Mouse (Mus musculus) kidney, embryonic 16.5 days (tissue): ENCODE results near the gene Prox1. TPM values are rescaled to one million over a fixed set of nuclear protein-coding genes. Genes with fewer than 3 reads are reported as not detected.

Experiments used
- ATAC-seq: fragments of 200-750 bp; cut with Nextera tagmentation; 2 replicates; pipeline ENCODE4 v1.8.0; 2017; ENCODE audit warnings: moderate TSS enrichment; ENCODE audit not compliant: low FRiP score, low TSS enrichment
- H3K27ac ChIP-seq: fragments of 300-500 bp; sonication (generic); 2 replicates; pipeline ENCODE4 v1.5.1; 2014; ENCODE audit warnings: low read length
- H3K27me3 ChIP-seq: fragments of 300-500 bp; sonication (generic); 2 replicates; pipeline ENCODE4 v1.6.1; 2014; ENCODE audit warnings: low read length, control low read depth, mixed read lengths; ENCODE audit not compliant: insufficient read depth
- H3K36me3 ChIP-seq: fragments of 300-500 bp; sonication (generic); 2 replicates; pipeline ENCODE4 v1.6.1; 2014; ENCODE audit warnings: low read length, control low read depth, mixed read lengths; ENCODE audit not compliant: insufficient read depth
- H3K4me1 ChIP-seq: fragments of 300-500 bp; sonication (generic); 2 replicates; pipeline ENCODE4 v1.6.1; 2014; ENCODE audit warnings: low read length, control low read depth, mixed read lengths; ENCODE audit not compliant: insufficient read depth
- H3K4me2 ChIP-seq: fragments of 300-500 bp; sonication (generic); replicated peaks from 2 replicates; pipeline ENCODE4 v1.6.1; 2014; ENCODE audit warnings: low read depth, low read length
- H3K4me3 ChIP-seq: fragments of 300-500 bp; sonication (generic); 2 replicates; pipeline ENCODE4 v1.5.1; 2014; ENCODE audit warnings: mild to moderate bottlenecking, low read length
- H3K9ac ChIP-seq: fragments of 300-500 bp; sonication (generic); replicated peaks from 2 replicates; pipeline ENCODE4 v1.6.1; 2014; ENCODE audit warnings: low read length
- H3K9me3 ChIP-seq: fragments of 300-500 bp; sonication (generic); 2 replicates; pipeline ENCODE4 v1.6.1; 2016; ENCODE audit warnings: low read length, control low read depth
- WGBS: fragments of 180-500 bp; shearing (Covaris S2); extraction: QIAGEN DNeasy Blood & Tissue Kit; methylation state at CpG from one replicate; pipeline ENCODE4 v1.1.7; 2014; 5-methylcytosine and 5-hydroxymethylcytosine counted together
- polyA plus RNA-seq: library from polyadenylated mRNA; unstranded; fragments of >200 nt; fragmentation: Nextera tagmentation; extraction: Ambion mirVana; gene quantifications from 2 replicates; pipeline ENCODE4 v1.2.1, GENCODE M21; 2015

Gene Prox1
- polyA plus RNA-seq: 0.89 and 1.3 TPM in 2 replicates

DNA sequence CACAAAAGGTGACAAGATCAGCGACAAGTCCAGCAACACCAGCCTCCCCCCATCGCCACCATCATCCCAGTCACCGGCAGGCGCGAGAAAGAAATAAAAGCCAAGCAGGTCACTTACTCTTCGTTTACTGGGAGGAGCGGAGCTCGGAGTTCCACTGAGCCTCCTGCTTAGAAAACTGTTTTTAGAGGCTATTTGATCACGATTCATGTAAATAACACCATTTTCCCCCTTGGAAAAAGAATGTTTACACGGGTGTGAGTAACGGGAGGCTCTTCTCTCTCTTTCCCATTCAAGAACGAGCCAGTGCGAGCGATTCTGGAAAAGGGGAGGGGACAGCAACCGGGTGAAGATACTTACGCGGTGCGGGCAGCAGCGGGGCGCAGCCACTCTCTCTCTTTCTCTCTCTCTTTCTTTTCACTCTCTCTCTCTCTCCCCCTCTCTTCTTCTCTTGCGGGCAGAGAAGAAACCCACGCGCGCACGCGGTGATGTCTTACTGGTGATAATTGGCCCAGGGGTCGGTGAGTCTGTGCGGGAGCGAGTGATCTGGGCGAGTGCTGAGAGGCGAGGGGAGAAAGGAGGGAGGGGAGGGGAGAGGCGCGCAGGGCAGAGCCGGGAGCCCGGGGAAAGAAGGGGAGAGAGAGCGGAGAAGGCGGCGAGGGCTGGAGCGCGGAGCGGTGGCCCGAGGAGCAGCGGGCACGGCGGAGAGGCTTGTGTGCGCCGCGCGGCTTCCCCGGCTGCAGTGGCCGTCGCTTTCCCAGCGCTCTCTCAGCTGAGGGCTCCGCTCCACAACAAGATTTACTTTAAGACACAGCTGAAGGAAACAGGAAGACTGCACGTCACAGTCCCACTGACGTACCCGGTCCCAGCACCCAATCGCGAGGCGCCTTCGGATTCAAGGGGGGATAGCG, at the start of gene Prox1:
TSS of gene Prox1 (minus strand) at position 804 of the 908 bp plus-strand sequence.
- ATAC-seq: peak; percentile 84
- peaks cover 67% of the 10 kb centered on the region for H3K27me3 ChIP-seq
- H3K27ac ChIP-seq: peak within 1 kb of the TSS; percentile 63; the same call in 1 of the 2 replicates
- peaks cover 39% of the 10 kb centered on the region for H3K4me1 ChIP-seq
- peak within 1 kb of the TSS; percentile 66 for H3K9ac ChIP-seq
- H3K9me3 ChIP-seq: no peaks in the 10 kb centered on the region
- peak within 1 kb of the TSS; percentile 52 for H3K4me3 ChIP-seq
- H3K4me2 ChIP-seq: peak within 1 kb of the TSS; percentile 97
- under 1% methylated on average over 59 of the region's 62 CpGs for WGBS
- no peaks in the 10 kb centered on the region for H3K36me3 ChIP-seq

DNA sequence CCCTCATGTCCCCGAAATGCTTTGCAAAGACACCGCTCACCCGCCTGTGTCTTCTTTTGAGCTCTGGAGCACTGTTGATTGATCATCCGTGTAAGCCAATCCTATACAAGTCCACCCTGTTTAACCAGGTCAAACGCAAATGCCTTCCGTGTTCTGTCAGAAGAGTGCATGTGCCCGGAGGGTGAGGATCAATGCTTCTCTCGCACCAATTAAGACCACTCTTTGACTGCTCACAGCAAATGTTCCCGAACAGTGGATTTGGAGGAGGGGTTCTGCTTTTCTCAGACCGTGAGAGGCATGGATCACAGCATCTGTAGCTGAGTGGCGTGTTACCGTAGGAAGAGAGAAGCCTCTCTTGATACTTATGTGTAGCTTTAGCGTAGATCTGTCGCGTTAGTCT, 46.1 kb upstream of the Prox1 start:
- WGBS: 63% methylated on average over 15 of the region's 15 CpGs

DNA sequence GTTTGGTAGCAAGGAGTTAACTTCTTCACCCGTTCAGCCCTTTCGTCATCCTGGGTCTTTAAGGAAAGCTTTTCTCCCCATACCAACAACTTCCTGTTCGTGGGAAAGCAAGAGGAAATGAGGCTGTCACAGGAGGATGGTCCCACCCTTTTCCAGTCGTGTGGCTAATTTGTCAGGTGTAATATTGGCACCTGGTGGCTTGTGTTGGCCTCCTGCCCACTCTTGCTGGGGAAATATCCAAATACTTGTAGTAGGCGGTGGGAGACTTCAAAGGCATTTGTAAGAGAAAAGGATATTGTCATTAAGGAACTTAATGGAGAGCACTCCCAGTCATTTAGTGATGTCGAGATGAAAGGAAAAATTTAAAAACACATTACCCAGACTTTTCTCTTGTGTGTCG, 44.1 kb upstream of the Prox1 start:
- no peak overlapping the region for H3K27ac ChIP-seq
- H3K9ac ChIP-seq: no peak overlapping the region
- no peaks in the 10 kb centered on the region for H3K9me3 ChIP-seq
- no peaks in the 10 kb centered on the region for H3K27me3 ChIP-seq
- ATAC-seq: no peak
- WGBS: 47% methylated on average over 7 of the region's 7 CpGs
- H3K4me1 ChIP-seq: no peaks in the 10 kb centered on the region
- no peaks in the 10 kb centered on the region for H3K36me3 ChIP-seq
- H3K4me3 ChIP-seq: no peak overlapping the region
- no peak overlapping the region for H3K4me2 ChIP-seq

More for the DNA sequence above, 46.1 kb upstream of the Prox1 start:
- no peak overlapping the region for H3K27ac ChIP-seq
- no peak overlapping the region for H3K4me3 ChIP-seq
- ATAC-seq: no peak
- H3K9me3 ChIP-seq: no peaks in the 10 kb centered on the region
- no peaks in the 10 kb centered on the region for H3K36me3 ChIP-seq
- H3K4me2 ChIP-seq: no peak overlapping the region
- no peaks in the 10 kb centered on the region for H3K27me3 ChIP-seq
- H3K9ac ChIP-seq: no peak overlapping the region
- H3K4me1 ChIP-seq: no peaks in the 10 kb centered on the region

DNA sequence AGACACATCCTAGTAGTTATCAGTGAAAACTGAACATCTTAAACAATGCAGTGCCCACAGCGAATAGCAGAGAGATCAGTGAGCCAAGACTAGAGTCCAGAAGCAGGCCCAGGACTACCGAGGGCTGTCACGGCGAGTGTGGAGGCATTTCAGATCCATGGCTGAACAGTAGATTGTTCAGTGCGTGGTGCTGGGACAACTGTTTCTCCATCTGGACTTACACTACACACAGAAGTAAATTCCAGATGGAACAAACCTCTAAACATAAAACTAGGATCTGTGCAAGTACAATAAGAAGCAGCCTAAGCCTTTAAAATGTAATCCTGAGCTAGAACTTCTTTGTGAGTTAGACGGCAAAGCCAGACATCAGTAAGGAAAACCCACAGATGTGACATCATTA, 42.7 kb upstream of the Prox1 start:
- H3K27ac ChIP-seq: no peak overlapping the region
- no peak overlapping the region for H3K4me3 ChIP-seq
- no peaks in the 10 kb centered on the region for H3K9me3 ChIP-seq
- no peaks in the 10 kb centered on the region for H3K36me3 ChIP-seq
- no peak overlapping the region for H3K4me2 ChIP-seq
- H3K9ac ChIP-seq: no peak overlapping the region
- 92% methylated on average over 6 of the region's 6 CpGs for WGBS
- no peaks in the 10 kb centered on the region for H3K4me1 ChIP-seq
- H3K27me3 ChIP-seq: no peaks in the 10 kb centered on the region
- no peak for ATAC-seq

DNA sequence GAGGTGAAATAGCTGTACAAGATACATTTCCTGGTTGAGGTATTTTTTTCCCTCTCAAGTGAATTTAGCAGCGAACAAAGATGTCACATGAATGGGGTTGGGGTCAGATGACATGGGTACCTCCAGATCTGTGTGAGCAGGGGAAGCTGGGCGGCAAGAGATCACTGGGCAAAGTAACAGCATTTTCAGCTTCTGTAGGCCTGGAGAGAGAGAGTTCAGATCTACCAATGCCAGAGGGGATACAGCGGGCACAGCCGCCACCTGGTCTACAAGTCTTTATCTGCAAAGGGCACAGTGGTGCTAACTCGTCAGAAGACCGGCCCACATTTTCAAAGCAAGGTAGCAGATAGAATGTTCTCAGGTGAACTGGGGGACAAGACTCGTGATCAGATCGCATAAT, 36.7 kb upstream of the Prox1 start:
- Histone ChIP-seq H3K4me2 (no peak overlapping the region), H3K27ac (no peak overlapping the region), H3K4me3 (no peak overlapping the region), H3K9me3 (no peaks in the 10 kb centered on the region), H3K36me3 (no peaks in the 10 kb centered on the region), H3K27me3 (no peaks in the 10 kb centered on the region), H3K9ac (no peak overlapping the region), H3K4me1 (no peaks in the 10 kb centered on the region)
- 88% methylated on average over 8 of the region's 8 CpGs for WGBS
- ATAC-seq: no peak

DNA sequence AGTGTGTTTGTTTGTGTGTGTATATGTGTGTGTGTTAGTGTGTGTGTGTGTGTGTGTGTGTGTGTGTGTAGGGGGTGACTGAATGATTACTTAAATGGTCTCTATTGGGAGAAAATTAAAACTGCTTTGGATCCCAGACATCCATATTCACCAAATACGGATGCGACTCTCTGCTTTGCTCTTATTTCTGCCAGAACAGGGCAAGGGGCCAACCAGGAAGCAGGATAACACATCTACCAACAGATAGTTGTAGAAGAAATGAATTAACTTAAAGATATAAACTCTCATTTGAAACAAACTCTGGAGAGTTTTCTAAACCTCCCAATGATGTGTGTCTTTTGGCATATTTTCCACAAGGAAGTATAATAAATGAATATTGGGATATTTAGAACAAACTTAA, 35.2 kb upstream of the Prox1 start:
- H3K4me3 ChIP-seq: no peak overlapping the region
- H3K36me3 ChIP-seq: no peaks in the 10 kb centered on the region
- H3K9me3 ChIP-seq: no peaks in the 10 kb centered on the region
- H3K27ac ChIP-seq: no peak overlapping the region
- no peak for ATAC-seq
- H3K9ac ChIP-seq: no peak overlapping the region
- no peaks in the 10 kb centered on the region for H3K4me1 ChIP-seq
- WGBS: 89% methylated on average over 2 of the region's 2 CpGs
- no peak overlapping the region for H3K4me2 ChIP-seq
- H3K27me3 ChIP-seq: no peaks in the 10 kb centered on the region

DNA sequence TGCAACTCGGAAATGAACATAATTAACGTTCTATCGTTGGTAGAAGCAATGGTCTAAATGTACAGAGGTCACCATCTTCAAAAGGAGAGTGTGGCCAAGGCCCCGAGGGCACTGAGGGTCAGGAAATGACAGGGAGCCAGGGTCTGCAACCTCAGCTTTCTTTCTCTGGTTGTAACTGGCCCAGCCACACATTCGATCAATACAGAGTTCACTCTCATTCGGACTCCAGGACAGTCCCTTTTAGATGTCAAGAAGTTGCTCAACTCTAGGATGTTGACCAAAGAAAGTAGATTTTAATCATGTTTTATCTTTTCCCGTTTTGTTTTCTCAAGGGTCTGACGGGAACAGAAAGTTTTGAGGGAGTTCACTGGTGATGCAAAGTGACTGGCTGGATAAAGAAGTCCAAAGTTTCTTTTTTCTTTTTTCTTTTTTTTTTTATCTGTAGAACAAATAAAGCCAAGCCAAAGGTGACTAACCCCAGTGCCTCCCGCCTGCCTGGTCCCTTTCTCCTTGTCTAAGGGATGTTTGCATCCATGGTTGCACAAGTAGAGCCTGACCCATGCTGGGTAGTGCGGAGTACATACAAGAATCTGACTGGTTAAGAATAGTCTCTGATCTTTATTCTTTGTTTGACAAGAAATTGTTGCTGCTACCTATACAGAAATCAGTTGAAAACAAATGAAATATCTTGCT, 34.0 kb upstream of the Prox1 start:
- no peaks in the 10 kb centered on the region for H3K27me3 ChIP-seq
- ATAC-seq: no peak
- no peak overlapping the region for H3K4me3 ChIP-seq
- no peaks in the 10 kb centered on the region for H3K36me3 ChIP-seq
- no peaks in the 10 kb centered on the region for H3K4me1 ChIP-seq
- WGBS: 55% methylated on average over 10 of the region's 10 CpGs
- H3K27ac ChIP-seq: no peak overlapping the region
- no peak overlapping the region for H3K9ac ChIP-seq
- H3K4me2 ChIP-seq: no peak overlapping the region
- no peaks in the 10 kb centered on the region for H3K9me3 ChIP-seq

DNA sequence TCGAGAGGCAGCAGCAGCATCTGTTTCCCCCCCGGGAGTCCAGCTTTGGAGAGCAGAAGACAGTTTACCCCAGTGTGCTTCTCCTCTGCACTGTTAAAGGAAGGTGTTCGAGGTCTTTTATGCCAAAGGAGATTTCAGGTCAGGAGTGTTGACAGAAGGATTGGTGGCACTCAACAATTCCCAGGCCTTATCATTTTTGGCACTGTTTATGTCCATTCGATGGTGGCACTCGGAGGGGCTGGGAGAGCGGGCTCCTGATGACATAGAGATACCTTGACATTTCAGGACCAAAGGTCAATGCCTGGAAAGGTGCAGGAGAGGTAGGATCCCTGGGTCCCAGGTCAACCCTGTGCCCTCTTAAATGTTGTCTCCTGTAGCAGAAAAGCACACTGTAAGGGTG, 31.2 kb upstream of the Prox1 start:
- 86% methylated on average over 6 of the region's 6 CpGs for WGBS
- no peaks in the 10 kb centered on the region for H3K9me3 ChIP-seq
- H3K9ac ChIP-seq: no peak overlapping the region
- ATAC-seq: no peak
- no peak overlapping the region for H3K27ac ChIP-seq
- no peak overlapping the region for H3K4me2 ChIP-seq
- no peaks in the 10 kb centered on the region for H3K36me3 ChIP-seq
- no peak overlapping the region for H3K4me3 ChIP-seq
- no peaks in the 10 kb centered on the region for H3K27me3 ChIP-seq
- no peaks in the 10 kb centered on the region for H3K4me1 ChIP-seq

DNA sequence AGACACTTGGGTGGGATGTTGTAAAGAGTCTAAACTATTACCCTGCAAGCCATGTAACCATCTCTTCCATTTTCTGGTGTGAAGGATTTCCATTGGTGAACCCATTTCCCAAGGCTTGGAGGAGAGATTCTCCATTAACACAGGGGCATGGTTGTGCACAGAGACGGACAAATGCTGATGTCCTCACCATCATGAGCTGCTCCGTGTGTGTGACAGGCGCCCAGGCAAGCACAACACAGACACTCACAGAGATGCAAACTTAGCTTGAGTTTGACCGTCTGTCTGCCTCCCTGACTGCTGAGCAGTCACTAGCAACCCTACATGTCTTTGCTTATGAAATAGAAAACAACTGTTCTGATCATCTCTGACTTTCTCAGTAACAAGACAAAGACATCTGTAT, 30.5 kb upstream of the Prox1 start:
- Histone ChIP-seq H3K4me3 (no peak overlapping the region), H3K9ac (no peak overlapping the region), H3K9me3 (no peaks in the 10 kb centered on the region), H3K27me3 (no peaks in the 10 kb centered on the region), H3K27ac (no peak overlapping the region), H3K36me3 (no peaks in the 10 kb centered on the region), H3K4me1 (no peaks in the 10 kb centered on the region), H3K4me2 (no peak overlapping the region)
- WGBS: 90% methylated on average over 4 of the region's 4 CpGs
- ATAC-seq: no peak

DNA sequence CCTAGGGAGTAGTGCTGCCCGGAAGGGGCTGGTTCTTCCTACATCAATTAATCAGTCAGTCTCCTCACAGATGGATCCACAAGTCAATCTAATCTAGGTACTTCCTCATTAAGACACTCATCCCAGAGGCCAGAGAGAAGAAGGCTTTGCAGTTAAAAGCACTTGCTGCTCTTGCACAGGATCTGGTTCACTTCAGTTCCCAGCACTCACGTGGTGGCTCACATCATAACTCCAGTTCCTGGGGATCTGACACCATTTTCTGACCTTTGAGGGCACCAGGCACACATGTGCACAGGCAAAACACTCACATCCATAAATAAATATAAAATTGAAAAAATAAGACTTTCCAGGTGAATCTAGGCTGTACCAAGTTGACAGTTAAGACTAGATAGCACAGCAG, 27.7 kb upstream of the Prox1 start:
- Histone ChIP-seq H3K27ac (no peak overlapping the region), H3K4me3 (no peak overlapping the region), H3K27me3 (no peaks in the 10 kb centered on the region), H3K4me2 (no peak overlapping the region), H3K4me1 (no peaks in the 10 kb centered on the region), H3K9ac (no peak overlapping the region), H3K36me3 (no peaks in the 10 kb centered on the region), H3K9me3 (no peaks in the 10 kb centered on the region)
- WGBS: 87% methylated on average over 2 of the region's 2 CpGs
- no peak for ATAC-seq
